Mouse (Mus musculus) B cell, adult 62 days (primary cell): ENCODE results near the gene Zbtb38. TPM values are rescaled to one million over a fixed set of nuclear protein-coding genes. Genes with fewer than 3 reads are reported as not detected.

ENCODE experiments used
- total RNA-seq: library from RNA; stranded (reverse); gene quantifications from 4 replicates; pipeline ENCODE4 v1.2.4, GENCODE M21; 2023

Zbtb38 gene
- total RNA-seq = 25.5 to 27.6 TPM (median 26.3 TPM) in 4 replicates

GRCm38 (mm10) chr9:96752603-96753114, at the start of gene Zbtb38:
Zbtb38 (minus strand) TSS chr9:96752831.

Other genes with a start within 250 kb of the Zbtb38 start
- gene Gm28729, start 227.6 kb downstream of the Zbtb38 start, total RNA-seq = not detected in 4 replicates
- 51.0 to 62.5 TPM (median 56.4 TPM) in 4 replicates for gene Rasa2, start 121.2 kb downstream of the Zbtb38 start, total RNA-seq
- 0.86 to 2.2 TPM (median 1.7 TPM) in 4 replicates for gene Pxylp1, start 139.8 kb upstream of the Zbtb38 start, total RNA-seq